Mouse (Mus musculus) left cerebral cortex, adult 18-20 months (tissue): ENCODE results near the gene Lpin1. TPM values are rescaled to one million over a fixed set of nuclear protein-coding genes. Genes with fewer than 3 reads are reported as not detected.
A peak's percentile ranks its signal among the peaks of the same experiment; 100 is the strongest.

Experiments used
- DNase-seq, 2 experiments: peaks; one replicate each; pipeline ENCODE4 v3.0.0; 2021 to 2022; ENCODE audit warnings: low spot score in 2 of 2, mixed read lengths in 1 of 2
- total RNA-seq, 2 experiments: library from RNA; stranded (reverse); gene quantifications; 2 replicates each; pipeline ENCODE4 v1.2.3; 2021

The Lpin1 gene
- total RNA-seq, 2 experiments from 2014 or later, result 23.3 to 30.5 TPM

- DNase-seq, result no peak
Observed at GRCm38 (mm10) chr12:16531956-16532859, 78.6 kb downstream of the Lpin1 start.

- no peak for DNase-seq
Observed at GRCm38 (mm10) chr12:16528650-16529049, 82.1 kb downstream of the Lpin1 start.

DNA sequence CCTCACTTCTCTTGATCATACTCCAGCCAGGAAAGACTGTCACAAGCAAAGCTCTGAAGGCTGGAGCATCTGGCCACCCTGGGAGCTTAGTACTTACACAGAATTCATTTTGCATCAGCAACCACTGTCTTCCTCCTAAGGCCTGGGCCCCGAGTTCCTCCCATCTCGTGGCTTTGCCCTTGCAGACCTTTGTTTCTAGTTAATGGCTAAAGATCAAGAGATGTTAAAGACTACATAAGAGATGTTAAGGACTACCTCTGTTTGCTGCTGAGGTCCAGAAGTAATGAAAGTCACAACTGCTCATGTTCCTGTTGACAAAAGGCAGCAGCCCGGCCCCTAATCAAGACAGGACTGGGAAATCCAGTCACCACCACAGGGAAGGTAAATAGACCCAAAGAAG is 82.8 kb downstream of the Lpin1 start:
- no peak for DNase-seq

DNA sequence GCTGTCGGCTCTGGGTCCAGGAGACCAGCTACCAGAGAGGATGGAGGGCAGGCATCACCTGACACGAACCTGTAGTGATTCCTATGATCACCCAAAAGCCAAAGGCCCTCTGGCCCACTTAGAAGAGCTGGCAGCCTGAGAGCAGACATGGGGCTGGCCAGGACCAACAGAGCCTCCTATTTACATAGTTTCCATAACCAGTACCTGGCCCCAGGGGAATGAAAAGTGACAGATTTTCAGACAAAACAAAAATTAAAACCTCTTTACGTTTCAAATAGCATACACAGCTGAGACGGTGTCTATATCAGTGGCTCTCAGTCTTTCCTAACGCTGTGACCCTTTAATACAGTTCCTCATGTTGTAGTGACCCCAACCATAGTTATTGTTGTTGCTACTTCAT is 83.9 kb downstream of the Lpin1 start:
- no peak for DNase-seq

DNA sequence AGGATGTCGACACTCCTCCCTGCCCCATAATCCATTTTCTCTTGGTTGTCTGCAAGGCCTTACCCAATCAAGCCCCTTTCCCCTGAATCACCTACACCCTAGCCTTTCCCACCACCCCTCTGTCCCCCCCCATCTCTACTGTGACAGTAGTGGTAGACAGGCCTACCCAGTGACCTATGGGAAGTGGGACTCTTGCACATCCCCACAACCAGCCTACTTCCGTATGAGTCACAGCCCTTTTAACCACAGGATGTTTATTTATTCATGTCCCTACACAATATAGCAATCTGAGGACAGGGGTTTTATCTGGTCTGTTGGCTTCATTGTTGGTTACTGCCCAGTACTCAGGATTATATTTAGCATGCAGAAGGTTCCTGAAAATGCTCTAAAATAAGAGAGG is 84.6 kb downstream of the Lpin1 start:
- DNase-seq, result no peak

DNA sequence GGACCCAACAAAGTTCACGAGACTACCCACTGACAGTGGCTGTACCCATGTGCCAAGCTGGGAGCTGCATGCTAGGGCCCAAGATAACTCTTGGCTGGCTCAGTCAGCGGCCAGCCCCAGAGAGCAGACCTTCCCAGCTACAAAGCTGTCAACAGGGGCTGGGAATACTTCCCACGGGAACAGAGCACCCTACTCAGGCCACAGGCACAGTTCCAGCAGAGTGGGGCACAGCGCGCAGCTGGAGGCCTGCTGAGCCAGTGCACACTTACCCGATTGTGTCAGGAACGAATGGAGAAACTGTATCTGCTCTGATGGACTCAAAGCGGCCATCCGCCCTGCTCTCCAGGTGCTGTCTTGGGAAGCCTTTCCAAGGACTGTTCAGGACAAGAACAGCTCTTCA is 95.6 kb downstream of the Lpin1 start:
- peak; percentile 15 to 22 for DNase-seq

DNA sequence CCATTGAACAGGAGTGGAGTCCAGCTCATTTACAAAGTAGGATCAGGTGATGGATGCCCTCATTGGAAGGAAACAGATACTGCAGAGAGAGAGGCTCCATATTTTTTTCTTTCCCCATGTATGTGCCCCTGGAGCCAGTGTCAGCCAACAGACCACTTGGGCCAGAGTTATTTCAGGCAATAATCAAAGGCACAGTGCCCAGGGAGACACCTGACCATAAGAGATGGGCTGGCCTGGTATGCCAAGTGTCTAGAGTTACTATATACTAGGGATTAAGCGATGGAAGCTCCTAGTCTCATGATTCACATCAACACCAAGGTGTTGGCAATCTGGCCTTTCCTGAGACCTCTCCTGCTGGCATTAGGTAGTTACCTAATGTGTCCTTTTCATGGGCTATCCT is 97.8 kb downstream of the Lpin1 start:
- DNase-seq, result no peak

GRCm38 (mm10) chr12:16509122-16509752 is 101.5 kb downstream of the Lpin1 start:
- peak; percentile 53 to 54 for DNase-seq

- no peak for DNase-seq
Observed at GRCm38 (mm10) chr12:16506796-16507790, 103.7 kb downstream of the Lpin1 start.

DNA sequence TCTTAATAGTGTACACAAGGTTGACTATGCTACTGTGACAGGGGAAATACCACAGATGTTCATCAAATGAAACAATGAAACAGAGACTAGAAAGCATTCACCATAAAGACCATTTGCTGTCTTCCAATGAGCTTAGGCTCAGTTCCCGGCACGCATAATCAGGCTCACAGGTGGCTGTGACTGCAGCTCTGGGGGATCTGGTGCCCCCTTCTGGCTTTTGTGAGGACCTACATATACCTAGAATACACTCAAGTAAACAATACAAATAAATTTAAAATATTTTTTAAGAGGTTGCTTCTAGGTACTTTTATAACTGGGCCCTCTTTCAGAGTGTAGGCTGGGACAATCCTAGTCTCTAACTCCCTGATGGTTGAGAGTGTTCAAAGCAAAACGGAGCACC is 106.5 kb downstream of the Lpin1 start:
- no peak for DNase-seq

- DNase-seq, result no peak
Observed at GRCm38 (mm10) chr12:16497960-16498359, 112.8 kb downstream of the Lpin1 start.

GRCm38 (mm10) chr12:16492713-16493112 is 118.1 kb downstream of the Lpin1 start:
- no peak for DNase-seq

DNA sequence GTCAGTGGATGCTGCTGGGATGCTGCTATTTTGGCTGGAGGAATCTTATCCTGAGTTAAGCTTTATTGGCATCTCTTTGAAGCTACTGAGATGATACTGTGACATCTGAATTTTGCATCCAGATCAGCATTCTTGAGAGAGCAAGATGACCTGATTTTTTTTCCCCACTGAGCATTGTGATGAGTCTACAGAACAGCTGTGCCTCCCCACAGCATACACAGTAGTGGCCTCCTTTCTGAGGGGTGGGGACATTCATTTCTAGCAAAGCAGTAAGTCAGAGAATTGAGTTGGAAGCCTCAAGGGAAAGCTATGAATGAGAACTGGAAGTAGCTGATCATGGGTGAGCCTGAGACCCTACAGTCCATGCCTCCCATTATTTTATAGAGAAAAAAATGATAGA is 121.9 kb downstream of the Lpin1 start:
- DNase-seq, result no peak

DNA sequence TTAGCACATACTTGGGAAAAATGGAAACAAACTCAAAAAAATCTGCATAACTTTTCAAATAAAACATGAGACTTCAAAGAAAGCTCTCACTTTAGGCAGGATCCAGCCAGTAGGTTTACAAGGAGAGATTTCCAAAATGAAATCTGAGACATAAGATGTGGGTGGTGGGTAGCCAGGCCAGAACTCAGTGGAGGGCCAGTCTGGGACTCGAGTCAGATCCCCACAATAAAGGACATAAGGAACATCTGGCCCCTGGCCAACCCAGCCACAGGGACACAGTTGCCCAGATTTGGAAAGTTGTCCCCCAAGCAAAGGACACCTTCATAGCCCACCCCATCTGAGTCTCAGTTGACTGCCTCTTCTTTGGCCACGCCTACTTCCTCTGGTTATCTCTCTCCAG is 123.3 kb downstream of the Lpin1 start:
- no peak for DNase-seq

Other genes starting within 250 kb of the Lpin1 start
- gene Ntsr2, start 42.4 kb upstream of the Lpin1 start, total RNA-seq, result 100 to 1,000 TPM; 120 to 126 TPM
- 1 to 10 TPM in 1 of 2 experiments, under 1 TPM in 1; 0.98 to 1.0 TPM for gene Greb1, start 189.9 kb upstream of the Lpin1 start, total RNA-seq
- 10 to 100 TPM; 41.7 to 42.3 TPM for gene E2f6, start 200.0 kb upstream of the Lpin1 start, total RNA-seq